In the genomic region with DNA sequence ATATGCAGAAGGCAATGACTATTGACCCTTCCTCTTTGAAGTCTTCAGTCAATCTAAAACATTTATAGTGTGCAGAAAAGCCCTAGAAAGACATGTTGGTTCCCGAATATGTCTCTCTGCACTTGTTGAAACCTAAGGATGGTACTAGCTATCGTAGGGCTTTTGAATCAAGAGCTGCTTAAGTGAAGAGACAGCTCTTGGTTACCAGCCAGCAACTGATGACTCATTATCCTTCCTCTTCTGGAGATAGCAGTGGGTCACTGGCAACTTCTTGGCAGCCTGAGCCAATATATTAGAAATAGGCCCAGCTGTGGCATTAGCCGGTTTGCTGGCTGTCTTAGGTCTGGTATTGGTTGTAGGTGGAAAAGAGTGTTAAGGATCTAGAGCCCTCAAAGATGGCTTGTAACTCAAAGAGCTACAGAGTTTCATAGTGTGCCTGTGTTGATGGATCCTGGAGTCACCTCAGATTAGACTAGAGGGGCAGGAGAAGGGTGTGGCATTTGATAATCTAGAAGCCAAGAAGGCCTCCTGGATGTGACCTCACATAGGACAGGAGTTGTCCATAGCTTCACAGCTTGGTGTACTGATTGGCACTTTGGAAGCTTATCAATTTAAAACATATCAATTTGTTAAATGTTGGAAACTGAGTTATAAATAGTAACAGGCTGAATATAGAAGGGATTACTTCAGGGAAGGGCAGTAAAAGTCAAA, we compare ENCODE assay signal across 11 mouse cellular contexts.
DNase-seq lines count a peak whose midpoint lies in the region; ATAC-seq lines count a peak whose summit lies in the region.
"Had no signal": no experiment of that assay in that cellular context is flagged by ENCODE, and none has a peak within 500 bp of the region (broad histone marks: within the 10 kb centered on the region; RNA-seq: fewer than 3 reads in every experiment).

No protein-coding gene starts in this region.

- whole genome bisulfite sequencing in heart, embryonic 13.5 days = 50% methylated on average over 3 of the region's 3 CpGs
- 91% methylated on average over 3 of the region's 3 CpGs for WGBS in forebrain, embryonic 16.5 days
- WGBS in intestine, embryonic 15.5 days = 73% methylated on average over 3 of the region's 3 CpGs

- H3K9me3 ChIP-seq in heart, embryonic 13.5 days = no peaks in the 10 kb centered on the region
- no peaks in the 10 kb centered on the region for H3K9me3 ChIP-seq in forebrain, embryonic 16.5 days (ENCODE audit: control insufficient read depth, low read length)
- no peaks in the 10 kb centered on the region for H3K9me3 ChIP-seq in intestine, embryonic 15.5 days

- DNase-seq in cerebellum, adult 9-10 months = peak; percentile 50
- DNase-seq in ovary, adult 18-20 months (ENCODE audit: low spot score) = peak; percentile 16
- no peak for DNase-seq in ovary, postnatal 14 days (ENCODE audit: low spot score)
- no peak for DNase-seq in frontal cortex, postnatal 36 days (ENCODE audit: low spot score in 2 of 2)
- DNase-seq: gastrocnemius, postnatal 36 days; right cerebral cortex, adult 18-20 months had no signal

- H3K36me3 ChIP-seq in heart, embryonic 13.5 days = peaks cover 19% of the 10 kb centered on the region
- no peaks in the 10 kb centered on the region for H3K36me3 ChIP-seq in forebrain, embryonic 16.5 days (ENCODE audit: control insufficient read depth, insufficient read depth)
- H3K36me3 ChIP-seq in intestine, embryonic 15.5 days = no peaks in the 10 kb centered on the region

- no peak overlapping the region for H3K4me2 ChIP-seq in heart, embryonic 13.5 days
- no peak overlapping the region for H3K4me2 ChIP-seq in forebrain, embryonic 16.5 days (ENCODE audit: low read length)
- H3K4me2 ChIP-seq in intestine, embryonic 15.5 days (replicated peaks) = no peak overlapping the region

- ATAC-seq in cerebellum, adult (ENCODE audit: insufficient number of reproducible peaks, low FRiP score, low TSS enrichment) = no peak
- ATAC-seq in heart, embryonic 13.5 days (ENCODE audit: extremely low read depth, insufficient number of reproducible peaks, low FRiP score, low TSS enrichment) = no peak
- ATAC-seq in forebrain, embryonic 16.5 days = no peak
- no peak for ATAC-seq in intestine, embryonic 15.5 days

- peaks cover 75% of the 10 kb centered on the region for H3K4me1 ChIP-seq in heart, embryonic 13.5 days
- no peaks in the 10 kb centered on the region for H3K4me1 ChIP-seq in forebrain, embryonic 16.5 days (replicated peaks; ENCODE audit: control insufficient read depth, insufficient read depth, low read length)
- no peaks in the 10 kb centered on the region for H3K4me1 ChIP-seq in intestine, embryonic 15.5 days (replicated peaks)

- no peaks in the 10 kb centered on the region for H3K27me3 ChIP-seq in heart, embryonic 13.5 days (replicated peaks)
- H3K27me3 ChIP-seq in forebrain, embryonic 16.5 days (replicated peaks; ENCODE audit: control insufficient read depth, insufficient read depth, low read length) = no peaks in the 10 kb centered on the region
- H3K27me3 ChIP-seq in intestine, embryonic 15.5 days (replicated peaks) = no peaks in the 10 kb centered on the region

- H3K27ac ChIP-seq in heart, embryonic 13.5 days (replicated peaks) = peak overlapping the region; percentile 52
- no peak overlapping the region for H3K27ac ChIP-seq in forebrain, embryonic 16.5 days (ENCODE audit: low read length)
- no peak overlapping the region for H3K27ac ChIP-seq in intestine, embryonic 15.5 days

- no peak overlapping the region for H3K9ac ChIP-seq in heart, embryonic 13.5 days
- no peak overlapping the region for H3K9ac ChIP-seq in forebrain, embryonic 16.5 days (replicated peaks; ENCODE audit: low read depth, low read length)
- no peak overlapping the region for H3K9ac ChIP-seq in intestine, embryonic 15.5 days

- H3K4me3 ChIP-seq in heart, embryonic 13.5 days = no peak overlapping the region
- H3K4me3 ChIP-seq in forebrain, embryonic 16.5 days (replicated peaks; ENCODE audit: low read length) = no peak overlapping the region
- H3K4me3 ChIP-seq in intestine, embryonic 15.5 days (replicated peaks) = no peak overlapping the region
- H3K4me3 ChIP-seq: myocyte had no signal

Comparison
In these comparisons a context has a peak if more than half of its experiments do, and no peak if none do; other contexts are left out.
1. DNase-seq: peak in cerebellum, adult 9-10 months (single experiment) and ovary, adult 18-20 months (single experiment); none in ovary, postnatal 14 days (single experiment) and frontal cortex, postnatal 36 days (0 of 2).